Mouse (Mus musculus) kidney, adult 2 months (tissue): ENCODE results near the gene Ncapg2.

ENCODE experiments used
- CTCF ChIP-seq: fragments of 200-500 bp; conservative IDR thresholded peaks from 2 replicates; pipeline ENCODE4 v1.5.1; 2011; ENCODE audit warnings: low read depth, mild to moderate bottlenecking, control low read depth, low read length, moderate library complexity, mixed read lengths; ENCODE audit not compliant: insufficient read depth, insufficient read length
- POLR2A ChIP-seq: fragments of 200-500 bp; IDR thresholded peaks from one replicate; pipeline ENCODE4 v1.6.1; 2011; ENCODE audit warnings: low read depth, low read length, control low read depth

DNA sequence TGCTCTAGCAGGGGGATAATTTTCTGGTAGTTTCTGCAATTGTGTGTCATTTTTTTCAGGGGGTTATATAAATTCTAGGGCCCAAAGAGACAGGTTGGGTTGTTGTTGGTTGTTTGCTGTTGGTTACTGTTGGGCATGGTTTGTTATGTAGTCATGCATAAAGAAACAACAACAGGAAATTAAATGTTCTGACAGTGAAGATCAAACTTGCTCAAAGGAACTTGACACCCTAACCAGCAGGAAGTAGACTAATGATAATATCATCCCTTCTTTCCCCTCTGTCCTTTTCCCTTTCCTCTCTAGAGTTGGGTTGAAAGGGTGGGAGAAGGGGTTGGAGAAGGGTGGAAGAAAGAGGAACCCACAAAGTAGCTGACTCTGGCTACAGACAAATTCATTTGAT, 21.2 kb upstream of the Ncapg2 start:
- TF ChIP-seq POLR2A: no peak
- TF ChIP-seq CTCF: no peak
